Mouse (Mus musculus) megakaryocyte, adult 5-6 weeks (primary cell): ENCODE data around the gene Cxcr2. TPM values are rescaled to one million over a fixed set of nuclear protein-coding genes. Genes with fewer than 3 reads are reported as not detected.

Experiments
- ATAC-seq: 2 replicates; pipeline ENCODE4 v1.8.0; 2016; ENCODE audit warnings: mild to moderate bottlenecking, inconsistent platforms; ENCODE audit not compliant: poor library complexity, severe bottlenecking
- total RNA-seq, 2 experiments: library from RNA; stranded (forward) in 1 of 2; stranded (reverse) in 1 of 2; fragments of 153-499, 151-499 nt in 1 of 2; fragments of 221-1000, 200-1000 nt in 1 of 2; gene quantifications; 2 replicates each; pipeline versions ENCODE4 v1.2.3 to v1.2.4; 2015 to 2017

Cxcr2 gene
- total RNA-seq, 2 experiments from 2014 or later: 63.7 to 77.3 TPM

- no peak for ATAC-seq
Measured at GRCm38 (mm10) chr1:74135326-74135950, 18.4 kb upstream of the Cxcr2 start.

GRCm38 (mm10) chr1:74139415-74139814, 14.4 kb upstream of the Cxcr2 start:
- ATAC-seq: peak; percentile 56

GRCm38 (mm10) chr1:74141781-74142180, 12.0 kb upstream of the Cxcr2 start:
- no peak for ATAC-seq

- peak; percentile 58 for ATAC-seq
Measured at GRCm38 (mm10) chr1:74149106-74149885, 4.5 kb upstream of the Cxcr2 start.

- ATAC-seq: no peak
Measured at GRCm38 (mm10) chr1:74150101-74150500, 3.7 kb upstream of the Cxcr2 start.

- ATAC-seq: no peak
Measured at GRCm38 (mm10) chr1:74151091-74151490, 2.7 kb upstream of the Cxcr2 start.

GRCm38 (mm10) chr1:74155435-74156012, 1.7 kb downstream of the Cxcr2 start:
- peak; percentile 72 for ATAC-seq

GRCm38 (mm10) chr1:74156381-74156910, 2.7 kb downstream of the Cxcr2 start:
- no peak for ATAC-seq

- ATAC-seq: peak; percentile 55
Measured at GRCm38 (mm10) chr1:74159613-74160012, 5.8 kb downstream of the Cxcr2 start.

- no peak for ATAC-seq
Measured at GRCm38 (mm10) chr1:74160036-74160435, 6.2 kb downstream of the Cxcr2 start.

GRCm38 (mm10) chr1:74167136-74167535, 13.3 kb downstream of the Cxcr2 start:
- peak; percentile 98 for ATAC-seq

- ATAC-seq: no peak
Measured at GRCm38 (mm10) chr1:74169721-74170120, 15.9 kb downstream of the Cxcr2 start.

- no peak for ATAC-seq
Measured at GRCm38 (mm10) chr1:74172722-74173121, 18.9 kb downstream of the Cxcr2 start.

GRCm38 (mm10) chr1:74175731-74176130, 21.9 kb downstream of the Cxcr2 start:
- ATAC-seq: no peak

GRCm38 (mm10) chr1:74178618-74179017, 24.8 kb downstream of the Cxcr2 start:
- peak; percentile 85 for ATAC-seq

GRCm38 (mm10) chr1:74179624-74180408, 26.0 kb downstream of the Cxcr2 start:
- no peak for ATAC-seq

- 0 out of 2 replicates have a peak, but pooled peaks have one; percentile 34 for ATAC-seq
Measured at GRCm38 (mm10) chr1:74181462-74181861, 27.7 kb downstream of the Cxcr2 start.

GRCm38 (mm10) chr1:74183006-74183405, 29.2 kb downstream of the Cxcr2 start:
- ATAC-seq: no peak

GRCm38 (mm10) chr1:74190471-74190870, 36.7 kb downstream of the Cxcr2 start:
- no peak for ATAC-seq

GRCm38 (mm10) chr1:74192711-74193110, 38.9 kb downstream of the Cxcr2 start:
- ATAC-seq: no peak

- ATAC-seq: no peak
Measured at GRCm38 (mm10) chr1:74194445-74194844, 40.7 kb downstream of the Cxcr2 start, which contains the start of gene Cxcr1. Cxcr1 (minus strand) TSS chr1:74194631.
